Mouse (Mus musculus) myocyte (in vitro differentiated cells): ENCODE measurements at regions not wholly inside any gene's neighbourhood (a gene's known extent, or its start where the extent isn't known, plus 50 kb on each side); places are given as distances from the start of the nearest gene placed in this dataset.

Experiments used
- E2F4 ChIP-seq: IDR thresholded peaks from one replicate; pipeline ENCODE4 v1.6.1; 2011; ENCODE audit warnings: mild to moderate bottlenecking, control low read depth, moderate library complexity; ENCODE audit not compliant: insufficient read depth
- MYOD1 ChIP-seq, 3 experiments: IDR thresholded peaks; one replicate each; pipeline ENCODE4 v1.6.1; 2011; ENCODE audit warnings: control low read depth in 2 of 3, low read depth in 2 of 3, mild to moderate bottlenecking in 2 of 3, moderate library complexity in 1 of 3; ENCODE audit not compliant: insufficient read length in 2 of 3, control insufficient read depth in 1 of 3
- MYOG ChIP-seq, 3 experiments: IDR thresholded peaks; one replicate each; pipeline ENCODE4 v1.6.1; 2011; ENCODE audit warnings: control low read depth in 2 of 3, low read depth in 2 of 3, mild to moderate bottlenecking in 2 of 3; ENCODE audit not compliant: insufficient read length in 2 of 3, control insufficient read depth in 1 of 3, insufficient read depth in 1 of 3
- POLR2A ChIP-seq: IDR thresholded peaks from one replicate; pipeline ENCODE4 v1.6.1; 2011; ENCODE audit warnings: low read depth, mild to moderate bottlenecking, control low read depth, moderate library complexity; ENCODE audit not compliant: insufficient read length
- POLR2AphosphoS2 ChIP-seq: IDR thresholded peaks from one replicate; pipeline ENCODE4 v1.6.1; 2011; ENCODE audit warnings: low read depth, control low read depth; ENCODE audit not compliant: insufficient read length
- TCF3 ChIP-seq: IDR thresholded peaks from one replicate; pipeline ENCODE4 v1.6.1; 2011; ENCODE audit warnings: low read depth, control low read depth; ENCODE audit not compliant: insufficient read length
- USF1 ChIP-seq: IDR thresholded peaks from one replicate; pipeline ENCODE4 v1.6.1; 2011; ENCODE audit warnings: low read depth, mild to moderate bottlenecking, control low read depth, moderate library complexity

- no peak for TF ChIP-seq USF1
- no peak for TF ChIP-seq POLR2AphosphoS2
- TF ChIP-seq POLR2A, result no peak
- TF ChIP-seq MYOD1 (IDR thresholded peaks at IDR 0.05; ENCODE audit: control insufficient read depth in 1 of 3, insufficient read length in 2 of 3, low read depth in 2 of 3), result no peak
- TF ChIP-seq E2F4, result no peak
- TF ChIP-seq TCF3, result no peak
- no peak for TF ChIP-seq MYOG (IDR thresholded peaks at IDR 0.05; ENCODE audit: control insufficient read depth in 1 of 3, insufficient read depth in 1 of 3, insufficient read length in 2 of 3, low read depth in 2 of 3)
These were observed 79.1 kb upstream of the 1700024P04Rik start for GRCm38 (mm10) chr13:99063431-99063830.
